Mouse (Mus musculus) natural killer cell, adult 2 months (primary cell): ENCODE results near the gene Mfsd2b.
"Not testable (repeated sequence)": the region's sequence is repeated elsewhere in the genome, so short reads cannot be mapped to it uniquely, and the experiment has no call there.

Source experiments
- DNase-seq, 2 experiments: peaks; one replicate each; pipeline ENCODE4 v3.0.0; 2022; ENCODE audit warnings: low spot score in 2 of 2

Gene Mfsd2b

DNA sequence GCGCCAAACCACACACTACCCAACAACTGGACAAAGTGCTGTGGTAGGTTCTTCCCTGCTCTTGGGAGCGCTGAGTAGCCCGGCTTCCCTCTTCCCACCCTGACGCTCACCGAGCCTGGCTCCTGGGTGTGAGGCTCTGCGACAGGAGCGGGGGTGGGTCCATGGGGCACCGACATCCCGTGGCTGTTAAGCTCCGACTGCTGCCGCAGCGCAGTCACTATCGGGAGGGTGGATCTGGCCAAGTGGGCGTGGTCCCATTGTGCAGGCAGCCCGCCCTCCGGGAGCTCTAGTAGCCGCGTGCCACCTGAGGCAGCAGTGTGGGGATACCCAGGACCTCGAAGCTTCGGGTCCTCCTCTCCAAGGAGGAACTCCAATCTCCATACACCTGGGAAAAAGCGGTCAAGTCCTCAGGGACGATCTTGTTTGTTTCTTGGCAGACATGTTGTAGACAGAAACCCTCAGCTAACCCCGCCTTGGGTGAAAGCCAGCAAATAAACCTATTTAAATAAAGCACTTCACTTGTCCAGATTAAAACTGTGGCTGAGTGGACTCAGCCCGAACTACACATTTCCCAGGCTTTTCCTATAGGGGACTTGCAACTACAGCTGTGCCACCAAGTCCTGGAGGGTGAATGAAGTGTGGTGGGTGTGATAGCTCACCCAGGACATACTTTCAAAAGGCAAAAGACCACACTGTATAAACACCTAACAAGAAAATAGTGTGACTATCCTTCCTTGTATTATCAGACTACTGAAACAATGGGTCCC lies at the start of gene Mfsd2b:
Gene Mfsd2b, minus strand, starts transcription at position 199 of the 767 bp plus-strand sequence.
- DNase-seq, result peak; percentile 33 to 44

DNA sequence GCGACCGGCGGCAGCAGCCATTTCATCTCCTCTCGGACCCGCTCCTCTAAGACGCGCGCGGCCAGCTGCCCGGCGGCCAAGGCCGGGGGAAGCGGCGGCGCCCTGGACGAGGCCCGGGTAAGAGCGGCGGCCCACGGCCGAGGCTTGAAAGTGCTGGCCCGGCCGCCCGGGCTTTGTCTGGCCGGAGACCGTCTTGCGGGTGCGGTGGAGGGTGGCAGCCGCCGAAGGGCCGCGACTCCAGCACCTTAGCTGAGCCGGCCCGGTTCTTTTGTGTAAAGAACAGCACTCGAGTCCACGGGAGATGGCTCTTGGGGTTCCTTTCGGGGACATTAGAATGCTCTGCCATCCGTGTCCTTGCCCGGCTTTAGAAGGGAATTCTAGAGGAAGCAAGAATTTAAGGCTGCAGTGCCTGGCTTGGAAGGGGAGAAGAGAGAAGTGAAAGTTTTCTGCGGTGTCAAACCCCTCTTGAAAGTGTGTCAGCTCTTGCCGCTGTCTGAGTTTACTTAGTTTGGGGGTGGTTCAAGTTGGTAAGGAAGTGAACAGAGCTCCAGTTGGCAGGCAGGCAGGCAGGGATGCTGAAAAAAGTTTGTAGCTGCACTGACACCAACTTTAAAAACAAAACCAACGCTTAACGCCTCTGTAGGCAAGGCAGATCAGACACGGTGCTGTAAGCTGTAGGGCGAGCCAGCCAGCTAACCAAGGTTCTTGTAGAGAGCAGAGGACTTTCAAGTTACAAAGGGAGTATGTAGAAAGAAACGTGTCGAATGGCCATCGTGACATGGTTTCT lies 43.8 kb upstream of the Mfsd2b start:
- peak; percentile 54 to 72 for DNase-seq

DNA sequence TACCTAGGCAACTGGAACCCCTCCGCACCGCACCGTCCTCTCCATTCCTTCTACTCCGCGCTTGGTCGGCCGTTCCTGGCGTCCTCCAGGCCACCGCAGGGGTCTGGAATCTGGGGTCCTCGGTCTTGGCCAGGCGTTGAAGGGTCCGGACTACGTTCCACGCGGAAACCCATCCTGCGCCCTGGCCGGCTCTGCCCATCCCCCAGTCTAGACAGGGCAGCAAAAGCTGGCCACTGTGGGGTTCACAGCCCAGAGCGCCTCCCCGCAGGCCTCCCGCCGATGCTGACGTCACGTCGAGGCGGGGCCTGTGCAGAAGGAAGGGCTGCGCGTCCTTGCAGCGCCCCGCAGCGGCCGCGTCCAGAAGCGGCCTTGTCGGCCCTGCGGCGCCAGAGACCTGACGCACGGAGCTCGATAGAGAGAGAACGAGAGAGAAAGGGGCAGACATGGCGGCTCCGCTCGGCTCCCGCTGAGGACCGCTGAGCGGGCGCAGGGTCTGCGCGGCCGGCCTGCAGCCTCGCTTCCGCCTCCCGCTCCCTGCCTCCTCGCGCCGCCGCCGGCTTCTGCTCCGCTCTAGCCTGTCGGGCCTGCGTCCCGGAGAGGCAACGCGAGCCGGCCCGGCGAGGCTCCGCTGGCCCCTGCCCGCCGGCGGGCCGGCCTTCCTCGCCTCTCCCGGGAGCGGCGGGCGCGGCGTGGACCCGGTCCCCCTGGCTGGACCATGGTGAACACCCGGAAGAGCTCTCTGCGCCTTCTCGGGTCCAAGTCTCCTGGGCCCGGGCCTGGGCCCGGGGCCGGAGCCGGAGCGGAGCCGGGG lies 43.0 kb upstream of the Mfsd2b start, which contains the start of gene Atad2b:
Gene Atad2b, plus strand, starts transcription at position 360 of the 811 bp plus-strand sequence.
- peak; percentile 95 to 97 for DNase-seq

DNA sequence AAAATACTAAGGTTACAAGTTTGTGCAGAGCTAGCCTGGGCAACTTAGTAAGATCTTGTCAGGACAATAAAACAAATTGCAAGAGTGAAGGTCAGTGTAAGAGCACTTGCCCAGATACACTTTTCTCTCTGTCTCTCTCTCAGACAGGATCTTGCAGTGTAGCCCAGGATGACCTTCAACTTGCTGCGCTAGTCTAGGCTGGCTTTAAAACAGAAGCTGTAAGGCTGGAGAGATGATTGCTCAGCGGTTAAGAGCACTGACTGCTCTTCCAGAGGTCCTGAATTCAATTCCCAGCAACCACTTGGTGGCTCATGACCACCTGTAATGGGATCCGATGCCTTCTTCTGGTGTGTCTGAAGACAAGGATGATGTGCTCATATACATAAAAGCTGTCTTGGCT lies 40.8 kb upstream of the Mfsd2b start:
- DNase-seq, result no peak

DNA sequence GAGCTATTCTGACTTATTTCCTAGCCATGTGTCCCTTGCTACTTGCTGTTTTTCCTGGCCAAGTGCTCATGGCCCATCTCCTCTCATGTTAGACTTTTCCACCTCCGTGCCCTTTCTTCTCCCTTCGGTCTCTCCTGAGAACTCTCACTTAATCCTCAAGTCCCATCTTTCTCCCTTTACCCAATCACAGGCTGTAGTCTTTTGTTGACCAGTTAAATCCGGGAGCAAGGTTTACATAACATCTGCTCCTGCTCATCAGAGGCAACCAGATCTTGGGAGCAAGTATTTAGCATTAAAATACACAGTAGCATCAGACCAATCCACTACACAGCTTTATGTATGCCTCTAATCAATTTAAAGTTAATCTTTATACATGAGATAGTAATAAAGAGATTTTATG lies 40.3 kb upstream of the Mfsd2b start:
- DNase-seq, result no peak

DNA sequence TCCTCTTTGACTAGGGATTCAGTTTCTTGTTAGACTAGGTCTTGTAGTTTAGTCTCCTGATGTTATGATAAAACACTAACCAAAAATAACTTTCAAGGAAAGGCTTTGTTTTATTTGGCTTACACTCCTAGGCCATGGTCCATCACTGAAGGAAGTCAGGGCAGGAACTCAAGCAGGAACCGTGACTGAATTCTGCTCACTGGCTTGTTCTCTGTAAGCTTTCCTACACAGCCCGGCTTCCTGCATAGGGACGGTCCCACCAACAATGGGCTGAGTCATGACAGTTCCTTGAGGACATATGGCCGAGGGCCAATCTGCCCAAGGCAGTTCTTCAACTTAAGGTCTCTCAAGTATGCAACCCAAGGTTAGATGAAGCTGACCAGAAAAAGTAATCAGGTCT lies 37.6 kb upstream of the Mfsd2b start:
- no peak for DNase-seq

DNA sequence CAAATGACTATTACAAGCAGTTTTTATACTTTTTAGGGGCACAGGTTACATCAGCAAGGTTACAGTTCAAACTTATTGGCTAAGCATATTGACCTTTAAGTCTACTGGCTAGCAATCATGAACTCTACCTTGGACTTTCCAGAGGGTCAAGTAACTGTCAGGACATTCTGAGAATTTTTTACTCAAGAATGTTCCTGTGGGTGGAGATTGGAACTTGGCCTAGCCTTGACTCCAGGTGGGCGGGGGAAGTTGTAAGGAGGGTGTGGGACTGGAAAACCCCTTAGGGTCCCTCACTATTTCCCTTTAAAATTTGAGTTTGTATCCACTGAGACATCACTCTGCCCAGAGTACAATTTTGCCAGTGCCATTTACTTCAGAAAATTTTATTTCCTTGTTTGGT lies 36.3 kb upstream of the Mfsd2b start:
- not testable (repeated sequence) for DNase-seq

DNA sequence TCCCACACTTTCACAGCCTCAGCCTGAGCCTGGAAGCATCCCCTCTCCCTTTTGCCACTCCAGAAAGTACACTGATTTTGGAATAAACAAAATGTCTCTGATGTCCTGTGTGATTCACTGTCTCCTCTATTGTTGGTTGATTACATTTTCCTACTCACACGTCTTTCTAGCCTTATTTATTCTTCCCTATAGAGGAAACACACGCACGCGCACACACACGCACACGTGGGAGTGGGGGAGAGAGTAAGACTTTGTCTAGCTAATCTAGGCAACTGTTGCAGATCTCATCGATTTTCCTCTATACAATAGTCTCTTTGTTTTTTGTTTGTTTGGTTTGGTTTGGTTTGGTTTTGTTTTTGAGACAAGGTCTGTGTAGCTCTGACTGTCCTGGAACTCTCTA lies 34.2 kb upstream of the Mfsd2b start:
- DNase-seq, result no peak

DNA sequence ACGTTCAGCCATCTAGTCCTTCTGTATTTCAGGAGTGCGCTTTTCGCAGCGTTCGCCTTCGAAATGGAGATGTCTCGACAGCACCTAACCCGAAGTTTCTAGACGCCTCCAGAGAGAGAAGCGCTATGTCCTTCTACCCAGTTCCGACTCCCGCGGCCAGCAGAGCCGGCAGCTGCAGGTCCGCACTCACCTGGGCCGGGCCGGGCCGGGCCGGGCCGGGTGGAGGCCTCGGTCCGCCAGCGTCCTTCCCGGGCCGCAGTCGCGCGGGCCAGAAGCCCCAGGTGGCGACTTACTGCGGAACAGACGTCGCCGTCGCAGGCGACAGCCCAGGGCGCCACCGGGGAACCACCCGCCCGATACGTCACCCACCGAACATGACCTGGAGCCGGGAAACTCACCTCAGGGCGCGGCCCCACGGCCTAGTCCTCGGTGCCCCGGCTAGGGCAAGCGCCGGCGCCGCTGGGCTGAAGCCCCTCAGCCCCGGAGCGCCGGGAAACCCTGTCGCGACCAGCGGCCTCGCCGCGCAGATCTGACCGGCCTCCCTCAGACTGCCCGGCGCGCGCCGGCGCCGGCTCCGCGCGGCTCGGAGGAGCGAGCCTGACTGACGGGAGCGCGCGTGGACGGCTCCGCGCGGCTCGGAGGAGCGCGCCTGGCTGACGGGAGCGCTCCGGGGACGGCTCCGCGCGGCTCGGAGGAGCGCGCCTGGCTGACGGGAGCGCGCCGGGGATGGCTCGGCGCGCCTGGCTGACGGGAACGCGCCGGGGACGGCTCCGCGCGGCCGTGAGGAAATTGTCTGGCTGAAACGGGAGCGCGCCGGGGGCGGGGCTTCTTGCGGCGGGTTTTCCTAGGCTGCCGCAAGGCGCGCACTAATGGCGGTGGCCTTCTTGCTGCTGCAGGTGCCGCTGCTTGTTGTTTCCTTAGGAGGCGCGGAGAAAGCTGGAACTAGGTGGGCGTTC lies 33.1 kb upstream of the Mfsd2b start, which contains the start of gene Ubxn2a:
Gene Ubxn2a, minus strand, starts transcription at position 755 of the 956 bp plus-strand sequence.
- DNase-seq, result peak; percentile 88 to 92

DNA sequence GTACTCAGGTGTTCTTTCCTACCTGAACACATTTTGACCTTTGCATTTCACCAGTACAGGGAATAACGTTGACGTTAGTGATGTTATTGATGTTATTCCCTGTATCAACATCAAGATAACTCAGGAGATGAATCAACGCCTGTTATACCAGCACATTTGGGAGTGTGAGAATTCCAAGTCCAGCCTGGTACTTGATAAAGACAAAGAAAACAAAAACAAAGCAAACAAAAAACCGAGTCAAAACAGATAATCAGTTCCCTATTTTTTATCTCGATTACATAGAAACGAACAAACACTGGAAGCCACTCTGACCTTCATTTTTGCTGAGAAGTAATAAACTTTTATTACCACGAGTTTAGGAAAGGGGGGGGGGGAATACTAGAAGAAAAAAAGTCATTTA lies 32.3 kb upstream of the Mfsd2b start:
- no peak for DNase-seq

DNA sequence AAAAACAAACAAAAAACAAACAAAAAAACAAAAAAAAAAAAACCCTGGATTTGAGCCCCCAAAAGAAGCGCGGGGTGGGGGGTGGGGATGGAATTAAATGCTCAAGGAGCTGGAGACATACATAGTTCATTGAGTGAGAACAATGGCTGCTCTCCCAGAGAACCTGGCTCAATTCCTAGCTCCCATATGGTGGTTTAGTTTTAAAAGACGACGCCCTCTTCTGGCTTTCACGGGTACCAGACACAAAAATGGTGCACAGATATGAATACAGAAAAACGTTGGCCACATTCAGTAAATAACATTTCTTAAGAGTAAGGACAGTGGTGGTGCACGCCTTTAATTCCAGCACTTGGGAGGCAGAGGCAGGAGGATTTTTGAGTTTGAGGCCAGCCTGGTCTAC lies 31.8 kb upstream of the Mfsd2b start:
- DNase-seq, result no peak

DNA sequence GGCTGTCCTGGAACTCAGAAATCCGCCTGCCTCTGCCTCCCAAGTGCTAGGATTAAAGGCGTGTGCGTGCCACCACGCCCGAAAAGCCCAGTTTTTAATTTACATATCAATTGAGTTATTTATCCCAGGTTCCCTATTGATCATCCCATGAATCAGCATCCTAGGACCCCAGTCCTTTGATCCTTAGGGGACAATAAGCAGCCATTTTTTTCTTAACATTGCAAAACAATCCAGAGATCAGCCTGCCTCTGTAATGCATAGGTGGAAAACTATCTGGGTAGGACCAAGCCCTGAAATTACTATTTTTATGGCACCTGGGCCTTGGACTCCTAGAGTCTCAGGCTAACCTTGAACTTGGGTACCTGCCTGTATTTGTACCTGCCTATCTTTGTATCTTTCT lies 23.9 kb upstream of the Mfsd2b start:
- DNase-seq, result no peak

DNA sequence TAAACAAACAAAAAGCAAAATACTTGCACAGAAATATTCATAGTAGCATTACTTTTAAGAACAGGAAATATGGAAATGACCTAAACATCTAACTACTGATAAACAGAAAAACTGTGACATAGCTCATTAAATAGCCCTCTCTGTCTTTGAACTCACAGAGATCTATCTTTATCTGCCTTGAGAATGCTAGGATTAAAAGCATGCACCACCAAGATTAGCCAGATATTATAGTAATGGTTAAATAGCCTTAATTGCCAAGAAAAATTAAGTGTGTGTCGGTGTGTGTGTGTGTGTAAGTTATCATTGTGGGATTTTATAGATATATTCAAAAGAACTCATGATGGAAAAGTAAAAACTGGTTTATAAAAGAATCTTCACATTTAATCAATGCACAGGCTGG lies 15.7 kb upstream of the Mfsd2b start:
- no peak for DNase-seq

DNA sequence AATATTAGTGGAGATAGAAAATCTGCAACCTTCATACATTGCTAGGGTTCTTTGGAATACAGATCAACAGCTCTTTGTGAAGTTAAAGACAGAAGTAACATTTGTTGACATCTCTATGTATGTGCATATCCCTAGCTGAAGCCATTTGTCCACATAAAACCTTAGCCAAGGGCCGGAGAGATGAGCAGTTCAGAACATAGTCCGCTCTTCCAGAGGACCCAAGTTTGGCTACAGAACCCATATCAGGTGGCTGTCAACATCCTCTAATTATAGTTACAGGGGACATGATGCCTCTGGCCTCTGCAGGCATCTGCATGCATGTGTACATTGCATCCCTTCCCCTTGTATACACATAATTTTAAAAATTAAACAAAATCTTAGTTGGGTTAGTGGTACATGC lies 15.1 kb upstream of the Mfsd2b start:
- no peak for DNase-seq

DNA sequence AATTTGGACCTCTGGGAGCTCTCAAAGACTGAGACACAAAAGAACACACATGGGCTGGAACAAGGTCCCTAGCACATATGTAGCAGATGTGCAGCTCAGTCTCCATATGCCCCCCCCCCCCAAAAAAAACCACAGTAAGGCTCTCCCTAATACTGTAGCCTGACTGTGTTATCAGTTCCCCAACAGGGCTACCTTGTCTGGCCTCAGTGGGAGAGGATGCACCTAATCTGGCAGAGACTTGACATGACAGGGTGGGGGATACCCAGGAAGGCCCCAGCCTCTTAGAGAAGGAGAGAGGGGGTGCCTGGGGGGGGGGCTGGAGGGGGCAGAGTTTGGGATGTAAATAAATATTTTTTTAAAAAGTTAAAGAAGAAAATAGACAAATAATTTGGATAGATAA lies 14.6 kb upstream of the Mfsd2b start:
- DNase-seq, result no peak

DNA sequence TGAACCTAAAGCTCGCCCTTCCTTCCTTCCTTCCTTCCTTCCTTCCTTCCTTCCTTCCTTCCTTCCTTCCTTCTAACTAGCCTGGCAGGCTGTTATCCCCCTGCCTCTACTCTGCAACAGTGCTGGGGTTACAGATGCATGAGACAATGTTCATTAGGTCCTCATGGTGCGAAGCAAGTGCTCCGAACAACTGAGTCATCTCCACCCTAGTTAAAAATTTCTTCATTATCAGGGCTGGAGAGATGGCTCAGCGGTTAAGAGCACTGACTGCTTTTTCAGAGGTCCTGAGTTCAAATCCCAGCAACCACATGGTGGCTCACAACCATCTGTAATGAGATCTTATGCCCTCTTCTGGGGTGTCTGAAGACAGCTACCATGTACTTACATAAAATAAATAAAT lies 12.4 kb upstream of the Mfsd2b start:
- DNase-seq, result not testable (repeated sequence)

DNA sequence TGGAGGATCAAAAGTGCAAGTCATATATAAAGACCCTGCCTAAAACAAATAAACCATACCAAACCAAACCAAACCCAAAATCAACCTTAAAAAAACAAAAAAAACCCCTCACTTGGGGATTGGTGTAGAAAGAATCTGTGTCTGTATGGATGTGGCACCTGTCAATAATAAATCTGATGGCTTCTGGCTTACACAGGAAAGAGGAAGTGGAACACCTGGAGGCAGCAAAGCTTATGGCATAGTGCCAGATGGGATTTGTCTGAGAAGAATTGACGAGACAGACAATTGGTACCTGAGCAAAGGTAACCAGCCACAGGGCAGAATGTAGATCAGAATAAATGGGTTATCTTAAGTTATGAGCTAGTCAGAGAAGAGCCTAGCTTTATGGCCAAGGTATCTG lies 10.9 kb upstream of the Mfsd2b start:
- no peak for DNase-seq

DNA sequence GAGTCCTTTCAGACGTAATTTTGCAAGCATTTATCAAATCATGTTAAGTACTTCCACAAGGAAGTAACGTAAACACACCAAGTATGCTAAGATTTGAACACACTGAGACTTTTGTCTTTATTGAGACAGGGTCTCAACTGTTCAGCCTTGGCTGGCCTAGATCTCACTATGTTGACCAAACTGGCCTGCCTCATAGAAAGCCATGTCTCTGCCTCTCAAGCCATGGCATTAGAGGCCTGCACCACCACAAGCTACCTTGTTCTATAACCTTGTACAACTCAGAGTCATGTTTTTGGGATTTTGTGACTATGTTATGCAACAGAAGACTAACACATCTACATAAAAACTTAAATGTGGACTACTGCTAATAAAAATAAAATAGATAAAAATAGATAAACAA lies 7.9 kb upstream of the Mfsd2b start:
- DNase-seq, result no peak

DNA sequence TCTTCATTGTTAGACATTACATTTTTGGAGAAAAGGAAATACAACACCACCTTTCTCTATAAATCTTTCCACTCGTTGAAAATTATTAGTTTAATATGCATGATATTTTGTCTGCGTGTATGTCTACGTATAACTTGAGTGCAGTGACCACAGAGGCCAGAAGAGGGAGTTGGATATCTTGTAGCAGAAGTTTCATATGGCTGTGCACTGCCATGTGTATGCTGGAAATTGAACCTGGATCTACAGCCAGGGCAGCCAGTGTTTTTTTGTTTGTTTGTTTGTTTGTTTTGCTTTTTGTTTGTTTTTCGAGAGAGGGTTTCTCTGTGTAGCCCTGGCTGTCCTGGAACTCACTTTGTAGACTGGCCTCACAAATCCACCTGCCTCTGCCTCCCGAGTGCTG lies 4.9 kb upstream of the Mfsd2b start:
- no peak for DNase-seq

DNA sequence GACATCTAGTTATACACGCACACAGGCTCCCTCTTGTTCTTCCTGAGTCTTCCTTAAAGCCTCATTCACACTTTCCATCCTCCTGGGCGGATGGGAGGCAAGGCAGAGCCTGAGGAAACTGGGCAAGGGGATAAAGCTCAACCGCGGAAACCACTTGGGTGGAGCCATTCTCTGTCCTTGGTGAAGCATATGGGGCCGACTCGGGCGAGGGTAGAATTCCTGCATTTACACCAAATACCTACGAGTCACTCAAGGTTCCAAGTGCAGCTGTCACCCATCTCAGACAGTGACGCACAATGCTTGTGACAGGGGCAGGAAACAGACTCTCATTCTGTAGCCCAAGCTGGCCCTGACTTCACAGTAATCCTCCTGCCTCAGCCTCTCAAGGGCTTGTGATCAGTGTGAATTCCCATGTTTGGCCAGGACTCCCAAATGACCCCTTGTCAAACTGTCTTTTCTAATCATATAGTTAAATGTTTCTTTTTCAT lies 4.2 kb upstream of the Mfsd2b start:
- no peak for DNase-seq

DNA sequence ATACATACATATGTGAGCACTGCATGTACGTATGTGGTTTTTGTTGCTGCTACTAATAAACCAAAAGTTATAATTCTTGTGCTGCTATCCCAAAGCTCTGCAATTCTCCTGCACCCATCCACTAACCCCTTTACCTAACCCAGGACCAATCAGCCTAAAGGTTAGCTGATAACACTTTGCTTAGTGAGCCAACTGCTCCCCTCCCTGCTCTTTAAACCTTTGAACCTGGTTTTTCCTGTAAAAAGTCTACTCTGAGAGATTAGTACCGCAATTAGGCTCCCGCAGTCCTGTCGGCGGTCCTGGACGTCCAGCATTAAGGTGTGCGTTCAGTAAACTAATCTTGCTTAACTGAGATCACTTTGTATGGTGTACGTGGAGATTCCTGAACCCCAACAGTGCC lies 1.5 kb upstream of the Mfsd2b start:
- no peak for DNase-seq
